Mouse (Mus musculus): Measurements from ENCODE around the gene Plekhh2. TPM values are rescaled to one million over a fixed set of nuclear protein-coding genes. Genes with fewer than 3 reads are reported as not detected.

Gene Plekhh2
- polyA plus RNA-seq, 1 experiment from 2014 or later = 2.8 TPM

- Histone ChIP-seq H3K9ac (ENCODE audit: low read length) (no peak overlapping the region), H3K4me2 (no peak overlapping the region), H3K27ac (ENCODE audit: low read depth, low read length) (no peak overlapping the region), H3K4me3 (ENCODE audit: low read depth, low read length) (no peak overlapping the region), H3K9me3 (ENCODE audit: control insufficient read depth, low read length) (no peaks in the 10 kb centered on the region), H3K4me1 (ENCODE audit: control insufficient read depth, insufficient read depth, low read length) (no peaks in the 10 kb centered on the region), H3K36me3 (ENCODE audit: control insufficient read depth, insufficient read depth, low read length) (no peaks in the 10 kb centered on the region), H3K27me3 (ENCODE audit: control insufficient read depth, insufficient read depth, low read length) (no peaks in the 10 kb centered on the region)
- ATAC-seq (ENCODE audit: low FRiP score) (no peak), DNase-seq (ENCODE audit: low spot score, missing footprints) (no peak)
- WGBS = 72% methylated on average over 10 of the region's 10 CpGs
Measured at GRCm38 (mm10) chr17:84665053-84665452, 153.4 kb downstream of the Plekhh2 start.

GRCm38 (mm10) chr17:84665691-84666090 is 154.0 kb downstream of the Plekhh2 start:
- Histone ChIP-seq H3K4me2 (no peak overlapping the region), H3K4me3 (ENCODE audit: low read depth, low read length) (no peak overlapping the region), H3K27me3 (ENCODE audit: control insufficient read depth, insufficient read depth, low read length) (no peaks in the 10 kb centered on the region), H3K4me1 (ENCODE audit: control insufficient read depth, insufficient read depth, low read length) (no peaks in the 10 kb centered on the region), H3K27ac (ENCODE audit: low read depth, low read length) (no peak overlapping the region), H3K9ac (ENCODE audit: low read length) (no peak overlapping the region), H3K9me3 (ENCODE audit: control insufficient read depth, low read length) (no peaks in the 10 kb centered on the region), H3K36me3 (ENCODE audit: control insufficient read depth, insufficient read depth, low read length) (no peaks in the 10 kb centered on the region)
- DNase-seq (ENCODE audit: low spot score, missing footprints) = peak; percentile 77
- 55% methylated on average over 9 of the region's 9 CpGs for WGBS
- no peak for ATAC-seq (ENCODE audit: low FRiP score)

- peak; percentile 67 for DNase-seq (ENCODE audit: low spot score, missing footprints)
- Histone ChIP-seq H3K27ac (ENCODE audit: low read depth, low read length) (no peak overlapping the region), H3K9me3 (ENCODE audit: control insufficient read depth, low read length) (no peaks in the 10 kb centered on the region), H3K4me2 (no peak overlapping the region), H3K4me1 (ENCODE audit: control insufficient read depth, insufficient read depth, low read length) (no peaks in the 10 kb centered on the region), H3K4me3 (ENCODE audit: low read depth, low read length) (no peak overlapping the region), H3K27me3 (ENCODE audit: control insufficient read depth, insufficient read depth, low read length) (no peaks in the 10 kb centered on the region), H3K36me3 (ENCODE audit: control insufficient read depth, insufficient read depth, low read length) (no peaks in the 10 kb centered on the region), H3K9ac (ENCODE audit: low read length) (no peak overlapping the region)
- 93% methylated on average over 3 of the region's 3 CpGs for WGBS
- ATAC-seq (ENCODE audit: low FRiP score) = no peak
Measured at GRCm38 (mm10) chr17:84667848-84668247, 156.2 kb downstream of the Plekhh2 start.

Other genes starting within 250 kb of the Plekhh2 start
- gene Thada, start 45.7 kb upstream of the Plekhh2 start, polyA plus RNA-seq (2014; fragmentation: Nextera tagmentation; extraction: Ambion mirVana) = 7.6 and 8.7 TPM in 2 replicates
- gene Dync2li1, start 114.6 kb downstream of the Plekhh2 start, polyA plus RNA-seq (2014; fragmentation: Nextera tagmentation; extraction: Ambion mirVana) = 36.9 and 37.1 TPM in 2 replicates
- 0.21 TPM in 1 of 2 replicates, not detected in the other for gene Abcg8, start 164.4 kb downstream of the Plekhh2 start, polyA plus RNA-seq (2014; fragmentation: Nextera tagmentation; extraction: Ambion mirVana)
- 1.9 and 2.4 TPM in 2 replicates for gene Abcg5, start 171.1 kb downstream of the Plekhh2 start, polyA plus RNA-seq (2014; fragmentation: Nextera tagmentation; extraction: Ambion mirVana)